Mouse (Mus musculus) liver (tissue): ENCODE results near the gene Zwint.

Source experiments
- DNase-seq: peaks from one replicate; pipeline ENCODE4 v3.0.0-alpha.2; 2020; ENCODE audit warnings: mixed read lengths

Gene Zwint

DNA sequence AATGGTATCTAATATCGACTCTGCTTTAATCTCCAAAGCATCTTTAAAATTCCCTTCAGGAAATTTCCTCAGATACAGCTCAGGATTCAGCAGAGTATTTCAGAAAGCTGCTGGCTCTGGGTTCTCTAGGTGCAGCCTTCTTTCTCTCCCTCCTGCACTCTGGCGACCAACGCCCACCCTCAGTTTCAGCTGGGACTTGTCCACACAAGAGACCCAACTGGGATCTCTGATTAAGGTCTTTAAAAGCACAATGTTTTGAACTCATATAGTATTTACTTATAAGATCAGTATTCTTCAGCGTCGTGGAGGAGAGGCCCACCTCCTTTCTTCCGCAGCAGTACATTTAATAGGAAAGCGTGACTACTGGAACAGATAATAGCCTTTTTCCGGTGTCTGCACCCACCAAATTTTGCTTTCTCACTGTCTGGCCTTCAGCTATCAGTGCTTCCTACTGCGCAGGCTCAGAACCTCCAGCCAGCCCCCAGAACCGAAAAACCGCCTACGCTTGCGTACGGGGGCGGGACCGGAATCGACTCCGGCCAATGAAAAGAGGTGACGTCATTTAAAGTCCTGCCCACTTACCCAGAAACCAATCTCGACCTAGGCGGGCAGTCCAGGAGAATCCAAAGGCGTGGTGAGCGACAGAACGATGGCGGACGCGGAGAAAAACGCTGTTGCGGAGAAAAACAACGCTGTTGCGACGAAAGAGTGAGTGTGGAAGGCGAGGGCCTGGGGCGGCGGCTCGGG is at the start of gene Zwint:
TSS of gene Zwint (plus strand) at position 576 of the 747 bp plus-strand sequence.
- peak; percentile 97 for DNase-seq

DNA sequence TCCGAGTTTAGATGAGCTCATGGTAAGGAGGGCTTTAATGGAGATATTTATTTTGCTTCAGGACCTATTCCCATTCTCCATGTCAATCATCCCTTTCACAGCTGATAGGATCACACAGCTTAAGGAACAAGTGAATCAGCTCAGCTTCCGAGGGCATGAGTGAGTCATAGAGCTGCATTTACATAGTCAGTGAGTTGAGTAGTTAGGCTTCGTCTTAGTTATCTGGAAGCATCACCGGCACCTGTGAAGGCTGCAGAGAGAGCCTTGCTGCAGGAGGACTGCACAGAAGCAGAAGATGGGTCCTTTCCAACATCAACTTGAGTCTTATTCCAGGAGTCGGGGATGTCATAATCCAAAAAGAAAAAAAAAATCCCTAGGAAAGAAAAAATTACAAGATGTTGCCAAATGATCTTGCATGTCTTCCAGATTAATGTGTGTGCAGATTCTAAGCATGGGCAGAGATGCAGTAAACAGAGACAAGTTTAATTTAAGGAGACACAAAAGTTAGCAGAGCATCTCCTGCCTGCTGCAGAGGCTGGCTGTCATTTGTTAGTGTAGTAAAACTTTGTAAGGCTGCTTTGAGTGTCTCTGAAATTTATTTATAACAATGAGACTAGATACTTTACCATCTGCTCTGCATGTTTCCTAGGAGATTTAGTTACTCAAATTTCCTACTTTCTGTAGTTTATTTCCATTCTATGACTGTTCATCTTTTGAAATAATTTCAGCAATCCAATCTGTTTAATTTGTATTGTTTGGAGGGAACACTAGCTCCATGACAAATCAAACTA is 41.3 kb upstream of the Zwint start:
- DNase-seq, result no peak

DNA sequence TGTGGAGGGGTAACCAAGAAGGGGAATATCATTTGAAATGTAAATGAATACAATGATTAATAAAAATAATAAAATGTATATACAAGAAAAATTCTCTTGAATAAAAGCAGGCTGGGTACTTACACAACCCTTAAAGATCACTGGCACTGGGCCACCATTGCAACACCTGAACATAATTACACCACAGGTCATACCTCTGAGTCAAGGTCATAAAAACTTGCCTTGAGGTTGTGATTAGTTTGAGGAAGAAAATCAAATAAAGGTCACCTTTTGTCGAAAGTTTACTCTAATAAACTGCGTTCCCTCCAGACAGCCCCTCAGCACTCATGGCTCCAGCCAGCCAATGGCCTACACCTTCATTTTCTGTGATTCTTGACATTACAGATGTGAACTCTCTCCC is 38.5 kb upstream of the Zwint start:
- no peak for DNase-seq

DNA sequence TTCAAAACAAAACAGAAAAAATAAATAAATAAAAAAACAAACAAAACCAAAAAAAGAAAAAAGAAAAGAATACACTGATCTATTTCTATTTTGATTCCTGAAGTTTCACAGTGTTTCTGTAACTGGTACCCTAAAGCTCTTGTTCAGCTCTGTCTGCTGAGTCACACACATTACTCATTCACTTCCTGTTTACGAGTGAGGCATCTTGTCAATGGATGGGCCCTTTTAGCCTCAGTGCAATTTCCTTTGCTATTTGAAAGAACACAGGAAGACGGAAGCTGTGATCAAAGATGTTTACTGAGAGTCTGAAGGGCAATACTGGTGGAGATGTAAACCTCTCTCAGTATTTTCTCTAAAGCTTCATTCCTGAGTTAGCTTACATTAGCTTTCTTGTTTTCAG is 34.1 kb upstream of the Zwint start:
- DNase-seq, result no peak

DNA sequence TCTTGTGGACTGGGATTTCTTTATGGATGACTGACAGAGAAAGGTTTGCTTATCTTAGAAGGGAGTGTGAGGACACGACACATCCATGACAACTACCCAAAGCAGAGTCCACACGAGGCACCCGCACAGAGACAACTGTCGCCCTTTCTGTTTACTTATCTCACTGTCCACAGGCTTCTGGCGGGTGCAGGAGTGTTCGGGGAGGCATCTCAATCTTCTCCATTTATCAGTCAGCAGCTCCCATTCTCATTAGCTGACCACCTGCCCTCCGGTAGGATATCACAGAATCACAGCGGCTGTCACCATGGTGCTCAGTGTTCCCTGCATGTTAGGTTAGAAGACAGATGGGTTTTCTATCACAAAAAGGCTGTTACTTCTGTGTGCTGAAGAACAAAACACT is 31.1 kb upstream of the Zwint start:
- DNase-seq, result peak; percentile 5

DNA sequence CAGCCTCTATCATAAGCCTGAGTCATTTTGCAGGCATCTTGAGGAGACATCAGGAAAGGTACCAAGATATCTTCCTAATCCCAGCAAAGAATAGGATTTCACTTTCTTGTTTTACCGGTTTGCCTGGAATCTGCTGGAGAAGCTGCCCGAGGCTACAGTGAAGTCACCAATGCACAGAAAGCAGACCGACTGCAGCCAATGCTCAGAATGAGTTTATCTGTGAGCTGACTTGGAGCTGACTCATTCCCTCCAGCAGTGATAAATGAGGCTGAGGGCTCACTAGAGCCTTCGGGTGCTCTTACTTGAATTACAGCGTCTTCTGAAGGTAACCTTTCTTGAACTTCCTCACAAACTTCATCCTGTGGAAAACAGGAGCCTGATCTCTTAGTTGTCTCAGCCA is 20.5 kb upstream of the Zwint start:
- no peak for DNase-seq

DNA sequence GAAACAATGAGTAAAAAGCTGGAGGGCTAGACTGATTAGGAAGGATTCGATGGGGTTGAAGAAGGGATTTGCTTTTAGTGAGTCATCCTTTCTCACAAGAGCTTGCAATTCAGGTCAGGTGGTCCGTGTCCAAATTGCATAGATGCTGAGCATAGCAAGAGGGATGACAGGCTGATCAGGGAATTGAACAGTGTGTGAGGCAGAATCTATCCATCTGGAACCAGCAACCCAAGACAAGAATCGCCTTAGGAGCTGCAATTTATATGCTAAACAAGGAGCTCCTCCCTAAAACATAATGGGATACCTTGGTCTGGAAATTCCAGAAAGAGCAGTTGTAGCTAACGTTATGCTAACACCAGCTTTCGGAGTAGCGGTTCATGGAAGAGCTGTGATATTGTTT is 3.8 kb upstream of the Zwint start:
- DNase-seq, result no peak

DNA sequence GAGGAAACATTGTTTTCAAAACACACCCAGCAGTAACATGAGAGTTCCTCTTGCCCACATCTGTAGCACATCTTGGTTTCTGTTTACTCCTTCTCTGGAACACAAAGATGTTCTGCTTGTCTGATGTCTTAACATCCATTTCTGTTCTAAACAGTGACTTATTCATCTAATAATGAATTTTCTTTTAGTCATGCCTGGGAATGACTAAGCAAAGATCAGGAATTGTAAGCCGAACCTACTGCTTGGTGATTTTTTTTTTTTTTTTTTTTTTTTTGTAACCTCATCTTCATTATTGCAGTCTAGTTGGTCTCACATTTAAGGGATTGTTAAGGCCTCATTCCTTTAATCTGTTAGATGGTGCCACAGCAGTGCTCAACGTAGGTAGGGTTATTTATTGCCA is 848 bp upstream of the Zwint start:
- DNase-seq, result no peak

DNA sequence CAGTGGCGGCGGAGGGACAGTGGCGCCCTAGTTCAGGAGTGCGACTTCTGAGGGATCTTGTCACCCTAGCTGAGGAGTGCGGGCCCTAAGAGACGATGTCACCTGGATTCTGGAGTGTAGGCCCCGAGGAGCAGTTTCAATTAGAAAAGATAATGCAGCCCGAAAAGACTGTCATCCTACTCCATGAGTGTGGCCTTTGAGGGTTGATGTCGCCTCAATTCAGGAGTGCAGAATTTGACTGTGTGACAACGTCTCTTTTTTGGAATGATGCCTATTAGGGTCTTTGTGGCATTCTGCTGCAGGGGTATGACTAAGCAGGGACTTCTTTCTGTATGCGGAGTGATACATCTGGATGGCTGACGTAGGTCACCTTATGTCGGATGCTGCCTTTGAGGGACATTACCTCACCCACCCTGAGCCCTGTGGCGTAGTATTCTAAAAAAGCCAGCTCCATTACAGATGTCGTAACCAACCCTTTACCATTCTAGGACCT is 418 bp downstream of the Zwint start:
- DNase-seq, result peak; percentile 61

DNA sequence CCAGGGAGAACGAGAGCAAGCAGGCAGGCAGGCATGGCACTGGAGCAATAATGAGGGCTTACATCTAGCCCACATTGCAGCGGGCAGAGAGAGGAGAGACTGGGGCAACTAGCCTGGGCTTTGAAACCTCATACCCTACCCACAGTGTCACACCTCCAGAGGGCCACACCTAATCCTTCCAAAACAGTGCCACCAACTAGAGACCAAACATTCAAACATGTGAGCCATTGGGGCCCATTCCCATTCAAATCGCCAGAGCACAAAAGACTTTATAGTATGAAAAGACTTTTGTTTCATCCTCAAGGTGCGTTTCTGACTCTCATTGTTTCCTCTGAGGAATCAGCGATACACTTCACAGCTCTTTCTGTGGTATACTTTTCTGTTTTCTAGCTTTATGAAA is 4.6 kb downstream of the Zwint start:
- DNase-seq, result no peak

DNA sequence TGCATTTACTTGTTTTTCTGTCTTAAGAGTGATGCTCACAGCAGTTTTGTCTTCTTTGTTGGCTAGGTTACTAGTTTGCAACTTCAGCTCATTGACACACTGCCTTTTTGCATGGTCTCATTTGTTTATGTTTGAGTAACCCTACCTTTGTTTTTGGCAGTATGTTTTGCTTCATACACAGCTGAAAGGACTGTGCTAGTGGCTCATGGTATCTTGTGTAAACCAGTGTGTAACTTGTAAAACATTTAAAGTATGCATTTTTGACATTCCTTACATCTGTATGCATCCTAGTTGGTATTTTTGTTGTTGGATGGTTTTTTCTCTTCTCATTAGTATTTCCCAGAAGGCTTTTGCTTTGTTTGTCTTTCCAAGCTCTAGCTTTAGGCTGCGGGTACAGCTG is 5.7 kb downstream of the Zwint start:
- DNase-seq, result no peak

DNA sequence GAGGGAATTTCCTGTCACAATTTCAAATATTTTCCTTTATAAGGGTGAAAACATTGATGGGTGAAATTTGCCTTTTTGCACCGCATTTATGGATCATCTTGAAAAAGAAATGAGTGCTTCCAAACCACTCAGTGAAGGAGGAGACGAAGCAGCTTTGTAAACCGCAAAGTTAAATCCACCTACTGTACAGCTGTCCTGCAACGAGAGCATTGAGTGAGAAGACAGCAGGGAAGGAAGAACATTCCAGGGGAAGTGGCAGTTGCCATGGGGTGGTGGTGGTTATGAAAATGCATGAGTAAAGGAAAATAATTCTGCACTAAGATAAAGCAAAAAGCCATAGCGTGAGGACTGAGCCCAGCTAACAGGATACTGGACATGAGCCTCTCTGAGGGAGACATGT is 13.2 kb downstream of the Zwint start:
- no peak for DNase-seq

DNA sequence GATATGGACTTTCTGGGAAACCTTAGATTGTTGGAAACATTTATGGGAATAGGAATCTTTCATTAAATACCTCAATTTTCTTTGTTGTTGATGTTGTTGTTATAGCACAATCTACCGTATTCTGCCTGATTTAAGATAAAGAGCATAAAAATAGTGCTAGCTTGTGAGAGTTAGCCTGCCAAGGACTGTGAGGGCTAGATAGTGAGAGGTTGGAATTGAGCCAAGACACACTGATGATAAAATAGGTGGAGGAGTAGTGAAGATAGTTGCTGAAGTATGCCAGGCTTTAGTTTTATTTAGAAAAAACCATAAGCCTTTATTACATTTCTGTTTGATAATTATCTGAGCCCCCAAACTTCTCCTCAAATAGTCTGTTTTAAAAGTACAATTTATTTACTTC is 14.4 kb downstream of the Zwint start:
- DNase-seq, result no peak

DNA sequence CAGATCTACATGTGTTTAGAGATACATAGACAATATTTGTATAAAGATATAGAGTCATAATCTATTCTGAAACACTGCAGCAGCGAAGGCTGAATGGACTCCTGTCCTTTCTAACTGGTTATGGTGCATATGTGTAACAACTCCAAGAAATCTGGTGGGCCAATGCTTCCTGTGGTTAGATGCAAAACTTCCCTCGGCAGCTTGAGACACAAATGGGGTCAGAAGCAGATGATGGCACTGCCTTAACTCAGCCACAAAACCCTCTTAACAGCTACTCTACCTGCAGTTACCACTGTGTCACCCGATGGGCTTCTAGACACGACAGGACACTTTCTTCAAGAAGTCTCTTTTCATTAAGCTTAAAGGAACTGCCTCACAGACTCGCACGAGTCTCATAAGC is 21.3 kb downstream of the Zwint start:
- DNase-seq, result no peak

DNA sequence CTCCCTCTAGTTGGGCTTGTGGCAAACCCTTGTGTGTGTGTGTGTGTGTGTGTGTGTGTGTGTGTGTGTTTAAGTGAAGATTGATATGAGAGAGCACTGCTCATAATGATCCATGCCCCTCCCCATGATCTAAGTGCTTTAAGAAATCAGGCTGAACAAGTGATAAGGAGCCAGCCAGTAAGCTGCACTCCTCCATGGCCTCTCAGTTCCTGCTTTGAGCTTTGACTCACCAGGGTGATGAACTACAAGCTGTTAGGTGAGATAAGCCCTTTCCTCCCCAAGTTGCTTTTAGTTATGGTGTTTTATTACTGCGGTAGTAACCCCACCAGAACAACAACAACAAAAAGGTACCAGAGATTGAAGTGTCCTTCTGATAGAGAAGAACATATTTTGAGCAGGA is 21.9 kb downstream of the Zwint start:
- peak; percentile 29 for DNase-seq

DNA sequence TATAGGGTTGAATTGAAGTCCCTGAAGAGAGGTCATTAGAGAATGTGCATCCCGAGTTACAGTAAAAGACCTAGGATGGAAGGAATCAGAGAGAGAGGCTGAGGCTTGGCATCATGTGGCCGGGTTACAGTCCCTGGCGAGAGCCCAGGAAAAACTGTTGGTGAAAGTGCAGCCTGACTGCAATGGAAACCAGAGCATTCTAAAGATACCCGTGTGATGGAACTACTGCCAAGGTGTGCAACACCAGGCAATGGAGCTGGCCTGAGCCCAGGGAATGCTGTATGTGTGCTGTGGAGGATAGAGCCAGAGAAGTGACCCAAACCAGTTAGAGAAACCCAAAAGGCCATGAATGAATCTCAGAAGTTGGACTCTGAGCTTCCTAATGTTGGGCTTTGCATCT is 24.4 kb downstream of the Zwint start:
- no peak for DNase-seq

DNA sequence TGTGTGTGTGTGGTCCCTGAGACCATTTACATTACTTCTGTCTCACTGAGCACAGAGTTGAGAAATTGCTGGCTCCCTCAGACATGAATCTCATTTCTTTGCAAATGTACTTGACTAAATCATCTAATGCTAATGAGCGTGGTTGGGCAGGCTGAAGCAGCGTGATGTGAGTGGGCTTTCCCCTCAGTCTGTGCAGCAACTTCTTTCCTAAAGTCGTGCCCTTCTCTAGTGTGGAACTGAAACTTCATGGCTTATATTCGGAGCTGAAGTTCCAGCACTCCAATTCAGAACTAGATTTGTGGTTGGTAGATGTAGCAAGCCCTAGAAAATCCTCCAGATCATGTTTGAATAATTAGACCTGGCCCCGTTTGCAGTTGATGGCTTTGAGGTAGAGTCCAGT is 46.4 kb downstream of the Zwint start:
- no peak for DNase-seq

DNA sequence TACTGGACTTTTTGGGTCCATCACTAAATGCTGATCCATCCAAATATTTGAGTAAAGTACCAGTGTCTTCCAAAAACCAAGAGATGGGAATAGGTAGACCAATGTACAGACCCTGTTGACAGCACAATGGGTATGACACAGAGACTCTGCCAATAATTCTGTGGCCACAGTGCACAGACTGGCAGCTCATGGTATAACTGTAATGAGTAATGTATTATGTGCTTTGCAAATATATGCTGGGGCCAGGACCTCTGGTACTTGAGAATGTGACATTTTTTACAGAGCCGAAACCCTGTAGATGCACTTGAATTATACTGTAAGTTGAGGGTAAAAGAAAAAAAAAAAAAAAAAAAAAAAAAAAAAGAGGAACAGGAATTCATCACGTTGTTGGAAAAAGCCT is 59.1 kb downstream of the Zwint start:
- no peak for DNase-seq
